Comparison of ENCODE assay signal across 17 mouse cellular contexts in the genomic region with DNA sequence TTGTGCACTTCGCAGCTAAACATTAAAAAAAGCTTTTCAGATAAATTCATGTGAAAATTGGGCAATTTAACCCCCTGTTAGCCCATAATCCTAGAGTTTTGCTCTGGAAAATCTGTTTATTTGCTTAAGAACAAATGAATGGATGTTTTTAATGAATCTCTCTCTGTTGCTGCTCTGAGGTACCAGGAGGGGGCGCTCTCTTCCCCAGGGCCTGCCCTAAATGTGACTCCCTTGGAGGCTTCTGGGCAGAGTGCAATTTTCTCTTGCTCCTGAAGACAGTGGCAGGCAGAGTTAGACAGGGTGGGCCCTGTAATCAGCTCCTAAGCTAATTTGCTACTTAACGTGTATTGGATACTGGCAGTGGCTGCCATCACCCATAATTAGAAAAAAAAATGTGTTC. TPM values are rescaled to one million over a fixed set of nuclear protein-coding genes. Genes with fewer than 3 reads are reported as not detected.
DNase-seq lines count a peak whose midpoint lies in the region; ATAC-seq and TF ChIP-seq lines count a peak whose summit lies in the region.
"Had no signal": no experiment of that assay in that cellular context is flagged by ENCODE, and none has a peak within 500 bp of the region (broad histone marks: within the 10 kb centered on the region; RNA-seq: fewer than 3 reads in every experiment).

No protein-coding gene starts in this region.

- H3K36me3 ChIP-seq in CH12.LX (replicated peaks in 1 of 2; ENCODE audit: control insufficient read depth in 1 of 2, insufficient read depth in 1 of 2, low read length in 1 of 2): no peaks in the 10 kb centered on the region
- H3K36me3 ChIP-seq: heart, embryonic 15.5 days; liver, embryonic 13.5 days; neural tube, embryonic 12.5 days had no signal

- peak; percentile 11 for DNase-seq in CD4-positive, CD25-positive, alpha-beta regulatory T cell, adult 2 months (ENCODE audit: low read depth, low spot score)
- peak; percentile 13 for DNase-seq in left cerebral cortex, postnatal 4 days
- DNase-seq in left cerebral cortex, postnatal 10 days (ENCODE audit: extremely low spot score in 1 of 2, low spot score in 2 of 2): no peak
- peak; percentile 31 for DNase-seq in CH12.LX (ENCODE audit: extremely low read depth)
- DNase-seq in c-Kit-positive CD71-negative TER-119-negative erythroid progenitor cells, embryonic 14.5 days (ENCODE audit: low read depth): peak; percentile 7
- DNase-seq in urinary bladder, adult 2 months (ENCODE audit: low spot score): no peak
- DNase-seq in heart, postnatal 14 days: no peak
- DNase-seq: cerebellum, adult 11-12 months; kidney, adult 8-10 months; liver, embryonic 13.5 days; right cerebral cortex, postnatal 25 days; thymus, adult 2 months had no signal

- dilution Hi-C loops in CH12.LX (cut with MboI; ENCODE audit: extremely low pct_ligation_motif_present, extremely low pct_unique_long_range_greater_than_20kb, low sequenced_read_pairs): no loop called here

- no peak for ATAC-seq in CD4-positive, CD25-positive, alpha-beta regulatory T cell, adult 4 months
- ATAC-seq: activated CD4-positive, CD25-positive, alpha-beta regulatory T cell, adult 4 months had no signal

- TF ChIP-seq CTCF in CH12.LX (conservative IDR thresholded peaks at IDR 0.05 in 1 of 2, IDR thresholded peaks at IDR 0.05 in 1 of 2; ENCODE audit: low read depth in 2 of 2, low read length in 2 of 2): peak; percentile 60 to 68

- TF ChIP-seq RAD21 in CH12.LX (IDR thresholded peaks at IDR 0.05; ENCODE audit: low read depth, low read length): no peak; the same call in 1 of the 2 replicates

- H3K9ac ChIP-seq in CH12.LX (ENCODE audit: insufficient read depth, low read depth): no peak overlapping the region
- H3K9ac ChIP-seq: heart, embryonic 15.5 days; liver, embryonic 13.5 days; neural tube, embryonic 12.5 days had no signal

- intact Hi-C loops in left cerebral cortex, postnatal 4 days (cut with DNase I): loop anchor here (2.0 kb wide), 1 partner anchor 337 kb away; no protein-coding TSS in a partner anchor
- intact Hi-C loops in left cerebral cortex, postnatal 10 days (cut with DNase I): no loop called here
- intact Hi-C loops in heart, postnatal 14 days (cut with DNase I): no loop called here

- H3K79me2 ChIP-seq in CH12.LX (replicated peaks; ENCODE audit: control insufficient read depth, extremely low read depth, insufficient read depth, poor library complexity, severe bottlenecking): no peaks in the 10 kb centered on the region

- H3K27ac ChIP-seq in CH12.LX (ENCODE audit: insufficient read depth, low read depth): no peak overlapping the region
- H3K27ac ChIP-seq: heart, embryonic 15.5 days; liver, embryonic 13.5 days; neural tube, embryonic 12.5 days had no signal

- in situ Hi-C loops in CH12.LX (cut with MboI; ENCODE audit: low pct_ligation_motif_present, low pct_unique_long_range_greater_than_20kb, low sequenced_read_pairs): no loop called here

- no peak for TF ChIP-seq EP300 in CH12.LX (IDR thresholded peaks at IDR 0.05; ENCODE audit: low read length)

- peaks cover 61% of the 10 kb centered on the region for H3K27me3 ChIP-seq in CH12.LX (replicated peaks)

- H3K9me3 ChIP-seq in CH12.LX (replicated peaks; ENCODE audit: low read length): no peaks in the 10 kb centered on the region
- H3K9me3 ChIP-seq: heart, embryonic 15.5 days; liver, embryonic 13.5 days; megakaryocyte, embryonic 14.5 days; neural tube, embryonic 12.5 days had no signal

- no peak overlapping the region for H3K4me2 ChIP-seq in CH12.LX (ENCODE audit: insufficient read depth, low read depth, poor library complexity, severe bottlenecking)
- H3K4me2 ChIP-seq: heart, embryonic 15.5 days; liver, embryonic 13.5 days; neural tube, embryonic 12.5 days had no signal

- no peak overlapping the region for H3K4me3 ChIP-seq in CH12.LX (replicated peaks in 1 of 3; ENCODE audit: low read depth in 2 of 3, low read length in 2 of 3, poor library complexity in 1 of 3)
- H3K4me3 ChIP-seq: heart, embryonic 15.5 days; liver, embryonic 13.5 days; megakaryocyte, embryonic 14.5 days; neural tube, embryonic 12.5 days had no signal

- H3K4me1 ChIP-seq in CH12.LX (ENCODE audit: control insufficient read depth in 1 of 2, insufficient read depth in 2 of 2): peaks cover 0 to 19% of the 10 kb centered on the region in 2 experiments; a peak in 2 of 4 replicates
- H3K4me1 ChIP-seq: heart, embryonic 15.5 days; liver, embryonic 13.5 days had no signal

- TF ChIP-seq POLR2A in CH12.LX (IDR thresholded peaks at IDR 0.05; ENCODE audit: low read depth, low read length): no peak

TF ChIP-seq in CH12.LX, 34 proteins besides CTCF, POLR2A, EP300 and RAD21:
- TF ChIP-seq SMC3 (IDR thresholded peaks at IDR 0.05; ENCODE audit: low read depth, low read length) (peak; percentile 14; the same call in 1 of the 2 replicates), JUN (IDR thresholded peaks at IDR 0.05; ENCODE audit: insufficient read depth, low read depth, low read length) (no peak)
TF ChIP-seq in CH12.LX: peak in this region for 1.

RNA-seq across cellular contexts. Expression of gene Asic2, which starts 3.8 kb away (rescaled TPM):
- polyA plus RNA-seq in CD4-positive, CD25-positive, alpha-beta regulatory T cell, adult 4 months (2017; shearing (Covaris generic)): not detected
- total RNA-seq in left cerebral cortex, postnatal 4 days (2021): 10 to 100 TPM; 52.8 to 57.6 TPM
- total RNA-seq in left cerebral cortex, postnatal 10 days (2021): 10 to 100 TPM; 82.0 to 86.5 TPM
- total RNA-seq in CH12.LX (2012; rRNA removed) (not detected in 2 replicates), CH12.LX (2014; rRNA removed) (not detected in 2 replicates)
- polyA plus RNA-seq in CH12.LX (2012; ENCODE audit: insufficient read length, low read depth): not detected in 2 replicates
- polyA plus RNA-seq in urinary bladder, adult 2 months (2012; rRNA removed): 1.2 and 1.5 TPM in 2 replicates
- total RNA-seq in heart, postnatal 14 days (2021): not detected
- polyA plus RNA-seq: activated CD4-positive, CD25-positive, alpha-beta regulatory T cell, adult 4 months; heart, embryonic 15.5 days; liver, embryonic 13.5 days had no signal

Comparison
In these comparisons a context has a peak if more than half of its experiments do, and no peak if none do; other contexts are left out.
1. DNase-seq: peak in CD4-positive, CD25-positive, alpha-beta regulatory T cell, adult 2 months (single experiment), left cerebral cortex, postnatal 4 days (single experiment), CH12.LX (single experiment) and c-Kit-positive CD71-negative TER-119-negative erythroid progenitor cells, embryonic 14.5 days (single experiment); none in left cerebral cortex, postnatal 10 days (0 of 2), urinary bladder, adult 2 months (single experiment) and heart, postnatal 14 days (0 of 2).
2. RNA of gene Asic2, which starts 3.8 kb away (total RNA-seq): 82.0 to 86.5 TPM in left cerebral cortex, postnatal 10 days and 52.8 to 57.6 TPM in left cerebral cortex, postnatal 4 days; not detected in heart, postnatal 14 days and not detected in CH12.LX; every median in the first group is over 10 times any median in the second.